Mouse (Mus musculus): ENCODE measurements around the gene Colec11. TPM values are rescaled to one million over a fixed set of nuclear protein-coding genes. Genes with fewer than 3 reads are reported as not detected.

Gene Colec11
- not detected for polyA plus RNA-seq (2017; shearing (Covaris generic))

DNA sequence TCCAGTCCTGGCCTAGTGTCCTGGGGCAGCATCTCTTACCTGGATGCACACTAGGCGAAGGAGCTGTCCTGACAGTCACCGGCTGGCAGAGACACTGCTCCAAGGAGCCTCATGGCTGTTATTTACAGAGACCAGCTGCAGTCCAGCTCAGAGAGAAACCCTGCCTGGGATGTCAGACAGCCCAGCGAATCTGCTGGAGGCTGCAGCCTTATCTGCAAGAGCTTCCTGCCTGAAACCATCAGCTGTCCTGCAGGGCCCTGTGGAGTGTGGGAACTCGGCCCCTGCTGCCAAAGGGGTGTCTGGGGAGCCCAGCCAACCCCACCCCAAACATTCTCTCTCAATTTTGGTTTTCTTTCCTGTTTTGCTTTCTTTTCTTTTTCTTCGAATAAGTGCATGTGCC, at the start of gene Colec11:
Colec11 (minus strand) TSS at position 183 of the 400 bp plus-strand sequence.

DNA sequence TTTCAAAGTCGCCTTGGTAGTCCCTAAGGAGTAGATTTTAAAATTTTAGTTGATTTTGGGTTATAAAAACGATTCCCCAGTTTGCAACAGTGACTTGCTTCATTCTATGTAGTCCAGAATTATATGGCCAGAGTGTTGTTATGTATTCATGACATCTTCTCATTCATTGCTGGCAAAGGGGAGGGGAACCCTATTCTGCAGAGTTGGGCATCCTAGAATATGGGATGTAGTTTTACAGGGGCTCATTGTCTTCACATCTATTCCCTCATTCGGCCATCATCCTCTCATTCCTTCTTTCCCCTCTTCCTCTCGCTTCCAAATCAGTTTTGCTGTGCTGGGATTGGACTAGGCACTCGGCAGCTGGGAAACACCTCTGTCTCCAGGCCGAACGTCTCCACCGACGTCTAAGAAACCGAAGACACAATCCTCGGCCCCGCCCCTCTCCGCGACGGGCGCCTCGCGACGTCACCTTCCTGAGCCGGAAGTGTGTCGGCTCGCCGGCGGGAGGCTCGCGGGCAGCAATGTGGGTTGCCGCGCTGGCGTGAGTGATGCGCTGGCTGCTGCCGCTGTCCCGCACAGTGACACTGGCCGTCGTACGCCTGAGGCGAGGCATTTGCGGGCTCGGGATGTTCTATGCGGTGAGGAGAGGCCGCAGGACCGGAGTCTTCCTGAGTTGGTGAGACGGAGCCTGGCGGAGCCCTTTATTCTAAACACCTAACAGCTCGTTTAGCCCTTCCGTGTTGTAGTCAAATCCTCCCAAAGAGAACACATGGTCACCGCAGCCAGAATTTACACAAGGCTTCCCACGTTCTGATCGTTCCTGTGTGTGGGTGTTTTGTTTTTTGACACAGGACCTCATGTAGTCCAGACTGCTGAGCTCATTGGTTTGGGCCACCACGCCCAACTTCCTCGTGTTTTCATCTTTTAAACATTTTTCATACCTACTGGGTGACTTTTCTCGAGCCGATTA, 26.2 kb upstream of the Colec11 start, which contains the start of gene Rnaseh1:
Rnaseh1 (plus strand) TSS at position 462 of the 970 bp plus-strand sequence.

DNA sequence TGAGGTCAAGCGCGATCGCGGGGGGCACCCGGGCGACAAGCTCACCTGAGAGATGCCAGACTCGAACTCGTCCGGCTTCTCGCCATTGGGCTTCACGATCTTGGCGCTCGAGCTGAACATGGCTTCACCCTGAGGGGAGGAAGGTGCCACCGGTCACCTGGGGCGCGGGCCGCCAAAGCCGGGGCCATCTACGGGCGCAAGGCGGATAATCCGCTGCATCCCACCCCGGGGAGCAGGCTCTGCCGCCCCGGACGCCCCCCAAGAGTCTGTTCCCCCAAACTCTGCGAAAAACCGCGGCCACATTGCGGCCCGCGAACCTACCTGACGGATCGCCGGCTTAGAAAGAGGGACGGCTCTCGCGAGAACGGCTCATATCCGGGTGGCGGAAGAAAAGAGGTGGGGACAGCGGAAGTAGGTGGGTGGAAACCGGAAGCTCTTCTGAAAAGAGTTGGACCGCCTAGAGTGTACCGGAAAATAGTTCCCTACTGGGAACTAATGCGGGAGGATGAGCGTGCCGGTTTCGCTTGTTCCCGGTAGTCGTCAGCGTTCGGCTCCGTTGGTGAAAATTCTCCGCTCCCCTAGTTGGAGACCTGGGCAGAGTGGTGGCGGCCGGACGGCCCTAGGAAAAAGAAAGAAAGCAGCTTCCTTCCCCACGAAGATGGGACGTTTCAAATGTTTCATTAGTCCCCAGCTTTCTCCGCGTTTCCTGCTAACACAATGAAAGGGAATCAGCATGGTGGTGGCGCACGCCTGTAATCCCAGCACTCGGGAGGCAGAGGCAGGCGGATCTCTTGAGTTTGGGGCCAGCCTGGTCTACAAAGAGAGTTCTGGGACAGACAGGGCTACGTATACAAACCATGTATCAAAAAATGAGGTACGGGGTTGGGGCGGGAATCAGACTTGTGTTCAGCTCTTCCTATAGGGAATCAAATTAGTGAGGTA, 12.6 kb upstream of the Colec11 start, which contains the start of gene Rps7:
Rps7 (minus strand) TSS at position 419 of the 942 bp plus-strand sequence.

DNA sequence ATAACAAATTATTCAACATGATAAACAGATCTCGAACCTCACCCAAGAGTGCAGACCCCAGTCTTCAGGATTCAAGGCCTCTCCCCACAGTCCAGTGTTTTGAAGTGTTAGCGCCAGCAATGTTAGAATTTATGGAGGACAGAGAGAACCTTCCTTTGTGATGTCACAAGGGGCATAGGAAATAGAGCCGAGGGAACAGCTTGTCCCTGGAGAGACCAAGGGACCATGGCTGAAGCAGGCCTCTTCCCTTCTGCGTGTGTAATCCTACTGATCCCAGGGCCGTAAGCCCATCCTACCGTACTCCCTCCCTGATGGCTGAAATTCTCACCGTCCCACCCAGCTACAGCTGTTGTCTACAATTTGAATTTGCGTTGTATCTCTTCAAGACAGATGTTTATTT, 40.8 kb downstream of the Colec11 start, which contains the start of gene Allc:
Allc (minus strand) TSS at position 101 of the 400 bp plus-strand sequence.

DNA sequence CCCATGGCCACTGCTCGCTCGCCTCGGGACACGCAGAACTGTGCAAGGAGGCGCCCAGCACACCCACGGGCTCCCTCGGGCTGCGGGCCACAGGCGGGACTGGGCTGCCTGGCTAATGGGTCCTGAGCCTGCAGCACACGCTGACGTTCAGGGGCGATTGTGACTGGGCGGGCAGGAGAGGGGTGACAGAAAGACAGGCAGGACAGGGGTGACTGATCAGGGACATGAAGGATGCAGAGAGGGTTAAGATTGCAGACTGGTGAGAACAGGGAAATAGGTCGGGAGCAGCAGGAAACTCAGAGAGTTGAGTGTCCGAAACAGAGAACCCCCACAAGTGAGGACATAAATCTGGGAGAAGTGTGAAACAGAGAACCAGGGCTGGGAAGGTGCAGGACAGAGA, 70.9 kb downstream of the Colec11 start, which contains the start of gene Dcdc2c:
Dcdc2c (minus strand) TSS at position 101 of the 400 bp plus-strand sequence.

Other genes with a start within 250 kb of the Colec11 start
- gene Dcdc2c, start 71.0 kb downstream of the Colec11 start, polyA plus RNA-seq (2017; shearing (Covaris generic)): not detected
- 0.37 TPM for gene Allc, start 40.9 kb downstream of the Colec11 start, polyA plus RNA-seq (2017; shearing (Covaris generic))
- 924 TPM for gene Rps7, start 12.6 kb upstream of the Colec11 start, polyA plus RNA-seq (2017; shearing (Covaris generic))
- gene Rnaseh1, start 26.2 kb upstream of the Colec11 start, polyA plus RNA-seq (2017; shearing (Covaris generic)): 35.2 TPM
- 43.5 TPM for gene Adi1, start 51.9 kb upstream of the Colec11 start, polyA plus RNA-seq (2017; shearing (Covaris generic))
- gene Trappc12, start 127.1 kb upstream of the Colec11 start, polyA plus RNA-seq (2017; shearing (Covaris generic)): 55.2 TPM
- 44.4 TPM for gene Eipr1, start 128.4 kb upstream of the Colec11 start, polyA plus RNA-seq (2017; shearing (Covaris generic))